Mouse (Mus musculus) forebrain, embryonic 13.5 days (tissue): ENCODE measurements around the gene Cyp2d34. TPM values are rescaled to one million over a fixed set of nuclear protein-coding genes. Genes with fewer than 3 reads are reported as not detected.

ENCODE experiments used
- ATAC-seq: fragments of 200-750 bp; cut with Nextera tagmentation; 2 replicates; pipeline ENCODE4 v1.8.0; 2017
- H3K27ac ChIP-seq: fragments of 300-500 bp; sonication (generic); 2 replicates; pipeline ENCODE4 v1.5.1; 2015; ENCODE audit warnings: inconsistent platforms, mild to moderate bottlenecking, moderate library complexity
- H3K27me3 ChIP-seq: fragments of 300-500 bp; sonication (generic); 2 replicates; pipeline ENCODE4 v1.6.1; 2015; ENCODE audit warnings: mild to moderate bottlenecking, inconsistent platforms
- H3K36me3 ChIP-seq: fragments of 300-500 bp; sonication (generic); 2 replicates; pipeline ENCODE4 v1.6.1; 2015; ENCODE audit warnings: mild to moderate bottlenecking, inconsistent platforms; ENCODE audit not compliant: poor library complexity, severe bottlenecking
- H3K4me1 ChIP-seq: fragments of 300-500 bp; sonication (generic); 2 replicates; pipeline ENCODE4 v1.6.1; 2015; ENCODE audit warnings: inconsistent platforms
- H3K4me2 ChIP-seq: fragments of 300-500 bp; sonication (generic); 2 replicates; pipeline ENCODE4 v1.6.1; 2015; ENCODE audit warnings: inconsistent platforms, mild to moderate bottlenecking, moderate library complexity
- H3K4me3 ChIP-seq: fragments of 300-500 bp; sonication (generic); 2 replicates; pipeline ENCODE4 v1.5.1; 2015; ENCODE audit warnings: mild to moderate bottlenecking, inconsistent platforms
- H3K9ac ChIP-seq: fragments of 300-500 bp; sonication (generic); 2 replicates; pipeline ENCODE4 v1.6.1; 2015; ENCODE audit warnings: mild to moderate bottlenecking, inconsistent platforms
- H3K9me3 ChIP-seq: fragments of 300-500 bp; sonication (generic); replicated peaks from 2 replicates; pipeline ENCODE4 v1.6.1; 2016; ENCODE audit warnings: inconsistent platforms
- WGBS: fragments of 180-500 bp; shearing (Covaris S2); methylation state at CpG from one replicate; pipeline ENCODE4 v1.1.7; 2015; 5-methylcytosine and 5-hydroxymethylcytosine counted together
- polyA plus RNA-seq: library from polyadenylated mRNA; unstranded; fragments of >200 nt; fragmentation: Nextera tagmentation; extraction: Ambion mirVana; gene quantifications from 2 replicates; pipeline ENCODE4 v1.2.1, GENCODE M21; 2015

The Cyp2d34 gene
- polyA plus RNA-seq, result not detected in 2 replicates

DNA sequence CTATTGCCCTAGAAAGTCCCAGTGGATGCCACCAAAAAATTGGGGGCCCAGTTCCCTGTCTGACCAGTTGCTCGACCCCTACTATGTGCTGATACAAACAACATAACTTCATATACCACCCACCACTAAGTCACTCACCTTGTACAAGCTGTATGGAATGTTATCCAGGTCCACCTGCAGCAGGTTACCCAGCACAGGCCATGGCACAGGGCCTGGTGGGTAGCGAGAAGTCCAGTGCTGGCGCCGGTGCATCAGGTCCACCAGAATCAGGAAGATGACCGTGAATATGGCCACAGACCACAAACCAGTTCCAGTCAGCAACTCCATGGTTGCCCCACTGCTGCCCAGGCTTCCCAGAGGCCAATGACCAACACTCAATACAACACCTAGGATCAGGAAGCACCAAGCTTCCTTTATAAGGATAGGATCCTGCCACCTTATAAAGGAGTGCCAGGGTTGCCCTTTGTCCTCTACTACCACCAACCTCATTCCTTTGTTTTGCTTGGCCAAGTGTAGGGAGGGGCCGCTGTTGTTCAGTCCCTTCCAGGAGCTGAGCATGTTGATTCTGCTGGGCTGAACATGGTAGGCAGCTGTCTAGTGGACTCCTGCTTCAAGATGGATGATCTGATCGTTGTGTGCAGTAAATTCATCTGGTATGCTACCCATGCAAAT lies at the start of gene Cyp2d34:
Cyp2d34 (minus strand) TSS at position 416 of the 672 bp plus-strand sequence.
- no peak within 1 kb of the TSS for H3K9ac ChIP-seq
- no peak within 1 kb of the TSS for H3K4me3 ChIP-seq
- no peaks in the 10 kb centered on the region for H3K36me3 ChIP-seq
- no peak for ATAC-seq
- WGBS, result 90% methylated on average over 7 of the region's 7 CpGs
- no peaks in the 10 kb centered on the region for H3K27me3 ChIP-seq
- H3K27ac ChIP-seq, result no peak within 1 kb of the TSS
- H3K4me2 ChIP-seq, result no peak within 1 kb of the TSS
- H3K4me1 ChIP-seq, result no peaks in the 10 kb centered on the region
- no peaks in the 10 kb centered on the region for H3K9me3 ChIP-seq

DNA sequence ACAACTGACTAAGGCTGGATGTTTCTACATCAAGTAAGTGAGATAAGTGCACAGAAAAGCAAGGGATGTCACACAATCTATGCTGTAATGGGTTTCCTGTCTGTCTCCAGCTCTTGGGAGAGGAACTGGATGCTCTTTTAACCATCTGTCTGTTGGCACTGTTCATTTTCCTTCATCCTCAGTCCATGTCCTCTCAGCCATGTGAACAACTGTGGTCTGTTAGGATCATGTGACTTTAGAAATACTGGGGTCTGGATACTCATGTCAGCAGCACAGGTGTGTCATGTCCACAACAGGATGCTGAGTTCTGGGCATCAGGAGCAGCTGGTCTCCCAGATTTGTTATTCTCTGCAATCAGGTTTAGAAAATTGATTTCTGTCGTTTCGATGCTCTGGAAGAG lies 35.6 kb upstream of the Cyp2d34 start:
- H3K27ac ChIP-seq, result no peak overlapping the region
- H3K36me3 ChIP-seq, result no peaks in the 10 kb centered on the region
- H3K4me2 ChIP-seq, result no peak overlapping the region
- WGBS, result 82% methylated on average over 2 of the region's 2 CpGs
- H3K27me3 ChIP-seq, result no peaks in the 10 kb centered on the region
- no peak for ATAC-seq
- H3K9ac ChIP-seq, result no peak overlapping the region
- no peaks in the 10 kb centered on the region for H3K9me3 ChIP-seq
- H3K4me1 ChIP-seq, result no peaks in the 10 kb centered on the region
- H3K4me3 ChIP-seq, result no peak overlapping the region

DNA sequence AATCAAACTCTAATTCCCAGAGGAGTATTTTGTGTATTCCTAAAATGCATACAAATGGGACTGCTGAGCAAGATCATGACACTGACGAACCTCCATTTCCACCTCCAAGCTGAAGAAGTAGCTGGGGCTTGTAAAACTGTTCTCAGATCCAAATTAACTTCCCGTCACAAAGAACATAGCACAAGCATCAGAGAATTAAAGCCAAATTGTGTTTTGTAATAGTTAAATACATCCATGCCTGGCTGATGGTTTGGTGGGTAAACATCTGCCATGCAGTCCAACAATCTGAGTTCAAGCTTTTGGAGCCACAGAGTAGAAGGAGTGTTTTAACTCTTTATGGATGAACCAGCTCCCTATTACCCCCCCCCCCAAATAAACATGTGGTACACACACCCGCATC lies 23.6 kb upstream of the Cyp2d34 start:
- H3K27ac ChIP-seq, result no peak overlapping the region
- H3K4me1 ChIP-seq, result no peaks in the 10 kb centered on the region
- no peak overlapping the region for H3K4me3 ChIP-seq
- no peak for ATAC-seq
- no peak overlapping the region for H3K9ac ChIP-seq
- H3K4me2 ChIP-seq, result no peak overlapping the region
- 85% methylated on average over 3 of the region's 3 CpGs for WGBS
- no peaks in the 10 kb centered on the region for H3K9me3 ChIP-seq
- no peaks in the 10 kb centered on the region for H3K27me3 ChIP-seq
- no peaks in the 10 kb centered on the region for H3K36me3 ChIP-seq

DNA sequence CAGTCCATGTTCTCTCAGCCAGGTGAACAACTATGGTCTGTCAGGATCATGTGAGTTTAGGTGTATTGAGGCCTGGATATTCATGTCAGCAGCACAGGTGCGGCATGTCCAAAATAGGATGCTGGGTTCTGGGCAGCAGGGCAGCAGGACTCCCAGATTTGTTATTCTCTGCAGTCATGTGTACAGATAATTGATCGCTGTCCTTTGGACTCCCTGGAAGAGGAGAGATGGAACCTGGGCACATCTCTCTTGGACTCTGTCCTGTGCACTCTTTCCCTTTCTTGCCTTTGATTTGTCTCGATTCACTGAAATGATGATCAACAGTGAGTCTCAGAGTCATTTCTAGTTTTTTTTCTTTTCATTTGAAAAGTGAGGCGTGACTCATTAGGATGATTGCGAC lies 23.0 kb upstream of the Cyp2d34 start:
- H3K36me3 ChIP-seq, result no peaks in the 10 kb centered on the region
- H3K27me3 ChIP-seq, result no peaks in the 10 kb centered on the region
- no peak overlapping the region for H3K4me2 ChIP-seq
- 95% methylated on average over 5 of the region's 5 CpGs for WGBS
- H3K9ac ChIP-seq, result no peak overlapping the region
- no peaks in the 10 kb centered on the region for H3K4me1 ChIP-seq
- H3K27ac ChIP-seq, result no peak overlapping the region
- H3K9me3 ChIP-seq, result no peaks in the 10 kb centered on the region
- no peak for ATAC-seq
- H3K4me3 ChIP-seq, result no peak overlapping the region

DNA sequence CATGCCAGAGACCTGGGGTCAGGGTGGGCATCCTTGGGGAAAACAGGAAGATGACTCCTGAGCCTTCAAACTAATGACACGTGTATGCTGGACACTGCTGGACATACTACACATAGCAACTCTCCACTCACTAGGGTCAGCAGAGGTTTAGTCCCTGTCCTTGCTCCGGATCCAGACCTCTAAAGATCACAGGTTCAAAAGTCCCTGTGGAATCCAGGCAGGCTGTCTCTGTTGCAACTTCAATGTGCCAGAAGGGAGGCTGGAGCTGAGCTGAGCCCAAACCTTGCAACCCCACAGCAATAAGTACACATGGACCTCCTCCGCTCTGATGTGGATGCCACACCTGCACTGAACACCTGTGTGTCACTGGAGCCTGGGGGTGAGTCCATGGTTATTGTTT lies 22.0 kb upstream of the Cyp2d34 start:
- H3K4me1 ChIP-seq, result no peaks in the 10 kb centered on the region
- no peaks in the 10 kb centered on the region for H3K36me3 ChIP-seq
- no peak overlapping the region for H3K4me2 ChIP-seq
- H3K4me3 ChIP-seq, result no peak overlapping the region
- no peaks in the 10 kb centered on the region for H3K9me3 ChIP-seq
- 86% methylated on average over 3 of the region's 3 CpGs for WGBS
- no peak for ATAC-seq
- no peak overlapping the region for H3K27ac ChIP-seq
- H3K9ac ChIP-seq, result no peak overlapping the region
- no peaks in the 10 kb centered on the region for H3K27me3 ChIP-seq

DNA sequence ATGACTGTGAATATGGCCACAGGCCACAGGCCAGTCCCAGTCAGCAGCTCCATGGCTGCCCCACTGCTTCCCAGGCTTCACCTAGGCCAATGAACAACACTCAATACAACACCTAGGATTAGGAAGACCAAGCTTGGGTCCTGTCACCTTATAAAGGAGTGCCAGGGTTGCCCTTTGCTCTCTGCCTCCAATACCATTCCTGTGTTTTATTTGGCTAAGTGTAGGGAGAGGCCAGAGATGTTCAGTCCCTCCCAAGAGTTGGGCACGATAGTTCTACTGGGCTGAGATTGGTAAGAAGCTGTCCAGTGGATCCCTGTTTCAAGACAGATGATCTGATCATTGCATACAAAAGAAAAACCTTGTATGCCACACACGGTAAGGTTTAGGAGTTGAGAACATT lies 21.2 kb upstream of the Cyp2d34 start:
- H3K4me3 ChIP-seq, result no peak overlapping the region
- H3K36me3 ChIP-seq, result no peaks in the 10 kb centered on the region
- no peak overlapping the region for H3K9ac ChIP-seq
- H3K4me1 ChIP-seq, result peaks cover under 1% of the 10 kb centered on the region; the same call in 1 of the 2 replicates
- WGBS, result 79% methylated on average over 2 of the region's 2 CpGs
- no peak for ATAC-seq
- no peak overlapping the region for H3K4me2 ChIP-seq
- no peaks in the 10 kb centered on the region for H3K27me3 ChIP-seq
- no peaks in the 10 kb centered on the region for H3K9me3 ChIP-seq
- H3K27ac ChIP-seq, result no peak overlapping the region

DNA sequence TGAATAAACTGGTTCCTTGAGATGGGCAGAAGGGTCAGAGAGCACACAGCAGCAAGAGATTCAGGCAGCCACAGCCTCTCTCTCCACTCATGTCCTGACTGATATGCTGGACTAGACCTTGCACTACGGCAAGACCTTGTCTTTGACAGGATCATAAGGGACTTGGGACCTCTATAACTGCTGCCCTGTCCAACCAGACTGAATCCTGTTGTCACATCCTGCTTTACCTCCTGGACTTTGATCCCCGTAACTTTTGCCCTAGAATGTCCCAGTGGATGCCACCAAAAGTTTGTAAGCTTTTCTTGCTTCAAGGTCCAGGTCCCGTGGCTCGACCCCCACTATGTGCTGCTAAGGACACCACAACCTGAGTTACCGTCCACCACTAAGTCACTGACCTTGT lies 20.6 kb upstream of the Cyp2d34 start:
- no peak for ATAC-seq

DNA sequence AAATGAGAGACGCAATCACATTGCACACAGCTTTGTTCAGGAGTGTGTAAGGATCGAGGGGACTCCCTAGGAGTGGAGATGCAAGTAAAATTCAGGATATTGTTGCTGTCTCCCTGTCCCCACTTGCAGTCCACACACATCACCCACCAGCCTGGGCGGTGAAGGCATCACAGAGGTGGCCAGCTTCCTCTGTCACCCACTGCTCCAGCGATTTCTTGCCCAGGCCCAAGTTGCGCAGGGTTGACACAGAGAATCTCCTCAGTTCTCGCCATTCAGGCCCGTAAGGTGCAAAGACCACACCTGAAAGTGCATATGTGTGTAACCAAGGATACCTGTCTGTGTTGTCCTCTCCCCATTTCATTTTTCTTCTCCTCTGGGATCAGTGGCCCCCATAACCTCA lies 19.5 kb upstream of the Cyp2d34 start:
- Histone ChIP-seq H3K27ac (no peak overlapping the region), H3K27me3 (no peaks in the 10 kb centered on the region), H3K4me3 (no peak overlapping the region), H3K36me3 (no peaks in the 10 kb centered on the region), H3K4me2 (no peak overlapping the region), H3K4me1 (peaks cover 6% of the 10 kb centered on the region; the same call in 1 of the 2 replicates), H3K9ac (no peak overlapping the region), H3K9me3 (no peaks in the 10 kb centered on the region)
- WGBS, result 93% methylated on average over 7 of the region's 7 CpGs
- no peak for ATAC-seq

More for the DNA sequence above, 20.6 kb upstream of the Cyp2d34 start:
- WGBS, result 86% methylated on average over 5 of the region's 5 CpGs
- Histone ChIP-seq H3K4me2 (no peak overlapping the region), H3K4me3 (no peak overlapping the region), H3K4me1 (peaks cover 6% of the 10 kb centered on the region; the same call in 1 of the 2 replicates), H3K27ac (no peak overlapping the region), H3K27me3 (no peaks in the 10 kb centered on the region), H3K36me3 (no peaks in the 10 kb centered on the region), H3K9ac (no peak overlapping the region), H3K9me3 (no peaks in the 10 kb centered on the region)

DNA sequence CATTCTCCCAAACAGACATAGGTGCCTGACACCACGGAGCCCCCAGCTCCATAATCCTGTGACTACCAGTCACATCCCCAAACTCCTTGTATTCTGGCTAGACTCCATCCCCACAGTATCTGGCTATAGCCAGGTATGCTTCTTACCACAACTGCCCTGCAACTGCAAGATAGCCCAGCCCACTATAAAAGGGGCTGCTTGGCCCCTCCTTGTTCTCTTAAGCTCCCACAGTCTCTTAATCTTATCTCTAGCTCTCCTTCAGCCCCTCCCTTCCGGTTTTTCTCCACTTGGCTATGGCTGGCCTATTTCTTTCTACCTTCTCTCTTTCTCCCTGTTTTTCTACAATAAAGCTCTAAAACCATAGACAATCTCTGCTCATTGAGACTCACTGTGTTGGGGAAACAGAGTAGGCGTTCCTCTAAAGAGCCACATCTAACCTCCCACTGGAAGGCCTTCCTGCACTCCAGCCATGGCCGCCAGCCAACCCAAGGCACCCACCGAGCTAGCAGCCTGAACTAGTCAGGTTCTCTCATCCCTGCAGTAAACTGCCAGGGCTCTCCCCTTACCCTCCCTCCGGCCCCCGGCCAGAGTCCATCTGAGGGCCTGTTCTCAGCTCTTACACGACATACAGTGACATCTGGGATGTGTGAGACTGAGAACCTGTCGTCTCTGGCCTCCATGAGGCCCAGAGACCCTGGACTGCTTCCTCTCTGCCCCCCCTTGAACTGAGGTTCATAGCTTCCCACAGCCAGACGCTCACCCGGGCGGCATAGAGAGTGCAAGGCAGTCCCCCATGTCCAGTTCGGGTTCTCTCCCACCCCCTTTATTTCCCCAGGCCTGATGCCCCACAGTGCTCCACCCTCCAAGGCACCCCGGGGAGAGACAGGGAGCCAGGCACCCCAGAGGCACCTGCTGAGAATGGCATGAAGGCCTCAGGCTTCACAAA lies 16.7 kb upstream of the Cyp2d34 start:
- Histone ChIP-seq H3K36me3 (no peaks in the 10 kb centered on the region), H3K9ac (no peak overlapping the region), H3K9me3 (no peaks in the 10 kb centered on the region), H3K27ac (no peak overlapping the region), H3K27me3 (no peaks in the 10 kb centered on the region), H3K4me2 (no peak overlapping the region), H3K4me3 (no peak overlapping the region), H3K4me1 (peaks cover 6% of the 10 kb centered on the region; the same call in 1 of the 2 replicates)
- no peak for ATAC-seq
- WGBS, result 85% methylated on average over 14 of the region's 14 CpGs

DNA sequence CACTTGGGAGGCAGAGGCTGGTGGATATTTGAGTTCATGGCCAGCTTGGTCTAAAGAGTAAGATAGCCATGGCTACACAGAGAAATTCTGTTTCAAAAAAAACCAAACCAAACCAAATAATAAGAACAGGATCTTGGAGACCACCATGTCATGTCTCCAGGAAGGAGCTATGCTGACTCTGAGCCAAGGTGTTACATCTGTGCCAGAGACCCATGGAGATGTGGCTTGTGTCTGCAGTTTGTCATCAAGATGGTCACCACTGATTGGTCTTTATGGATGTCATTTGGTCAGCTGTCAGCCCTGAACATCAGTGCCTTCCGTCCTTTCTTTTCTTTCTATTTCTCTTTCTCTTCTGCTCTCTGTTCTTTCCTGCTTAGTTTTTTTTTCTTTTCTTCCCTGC lies 14.2 kb upstream of the Cyp2d34 start:
- Histone ChIP-seq H3K27ac (no peak overlapping the region), H3K4me2 (no peak overlapping the region), H3K9me3 (no peaks in the 10 kb centered on the region), H3K9ac (no peak overlapping the region), H3K4me1 (peaks cover 6% of the 10 kb centered on the region; the same call in 1 of the 2 replicates), H3K36me3 (no peaks in the 10 kb centered on the region), H3K4me3 (no peak overlapping the region), H3K27me3 (no peaks in the 10 kb centered on the region)
- no peak for ATAC-seq
- 77% methylated on average over 1 of the region's 1 CpGs for WGBS

DNA sequence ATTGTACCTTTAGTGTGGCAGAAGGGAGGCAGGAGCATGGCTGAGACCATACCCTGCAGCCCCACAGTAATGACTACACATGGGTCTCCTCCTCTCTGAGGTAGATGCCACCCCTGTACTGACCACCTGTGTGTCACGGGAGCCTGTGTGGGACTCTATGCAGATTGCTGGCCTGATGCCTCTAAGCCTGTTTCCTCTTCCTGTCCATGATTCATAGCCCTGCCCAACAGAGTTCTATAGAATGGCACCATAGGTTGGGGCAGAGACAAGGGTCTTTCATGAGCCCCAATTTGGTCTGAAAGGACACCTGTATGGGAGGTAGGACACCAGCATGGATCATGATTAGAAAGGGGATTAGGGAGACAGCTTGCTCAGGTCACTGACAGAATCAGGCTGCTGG lies 1.2 kb upstream of the Cyp2d34 start:
- Histone ChIP-seq H3K9ac (no peak overlapping the region), H3K4me3 (no peak overlapping the region), H3K36me3 (no peaks in the 10 kb centered on the region), H3K27me3 (no peaks in the 10 kb centered on the region), H3K4me2 (no peak overlapping the region), H3K9me3 (no peaks in the 10 kb centered on the region), H3K27ac (no peak overlapping the region), H3K4me1 (no peaks in the 10 kb centered on the region)
- WGBS, result 77% methylated on average over 1 of the region's 1 CpGs
- no peak for ATAC-seq

DNA sequence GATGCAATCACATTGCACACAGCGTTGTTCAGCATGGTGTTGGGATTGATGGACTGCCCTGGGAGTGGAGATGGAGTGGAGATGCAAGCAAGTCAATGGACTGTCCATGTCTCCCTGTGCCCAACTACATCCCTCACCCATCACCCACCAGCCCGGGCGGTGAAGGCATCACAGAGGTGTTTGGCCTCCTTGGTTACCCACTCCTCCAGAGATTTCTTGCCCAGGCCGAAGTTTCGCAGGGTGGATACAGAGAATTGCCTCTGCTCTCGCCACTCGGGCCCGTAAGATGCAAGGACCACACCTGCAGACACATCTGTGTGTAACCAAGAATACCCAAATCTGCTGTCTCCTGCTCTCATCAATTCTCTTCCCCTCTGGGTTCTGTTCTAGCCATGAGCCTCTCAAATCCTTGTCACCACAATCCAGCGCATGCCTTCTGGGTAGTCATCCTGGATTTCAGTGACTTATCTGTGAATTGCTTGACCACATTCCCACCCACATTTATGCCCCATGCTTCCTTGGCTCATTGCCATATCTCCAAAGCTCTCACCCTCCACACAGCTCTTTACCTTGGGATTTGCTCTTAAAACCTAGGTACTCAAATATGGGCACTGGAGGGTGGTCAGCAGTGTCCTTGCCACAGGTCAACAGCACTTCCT lies 2.3 kb downstream of the Cyp2d34 start:
- no peaks in the 10 kb centered on the region for H3K36me3 ChIP-seq
- H3K4me3 ChIP-seq, result no peak overlapping the region
- no peaks in the 10 kb centered on the region for H3K9me3 ChIP-seq
- 89% methylated on average over 9 of the region's 9 CpGs for WGBS
- H3K4me1 ChIP-seq, result no peaks in the 10 kb centered on the region
- H3K27ac ChIP-seq, result no peak overlapping the region
- no peaks in the 10 kb centered on the region for H3K27me3 ChIP-seq
- no peak for ATAC-seq
- H3K4me2 ChIP-seq, result no peak overlapping the region
- no peak overlapping the region for H3K9ac ChIP-seq
